Mouse (Mus musculus): ENCODE measurements around the gene Hspa1l. TPM values are rescaled to one million over a fixed set of nuclear protein-coding genes. Genes with fewer than 3 reads are reported as not detected.
"Not testable (repeated sequence)": the region's sequence is repeated elsewhere in the genome, so short reads cannot be mapped to it uniquely, and the experiment has no call there.

Gene Hspa1l
- 0.33 and 0.58 TPM in 2 replicates for polyA plus RNA-seq (2012; rRNA removed)

- peak within 1 kb of the TSS; percentile 32 for H3K4me3 ChIP-seq (ENCODE audit: insufficient read depth, low read depth, low read length)
- H3K27me3 ChIP-seq (replicated peaks; ENCODE audit: control insufficient read depth, insufficient read depth, low read length); H3K36me3 ChIP-seq (ENCODE audit: control insufficient read depth, insufficient read depth, low read length); H3K4me1 ChIP-seq (ENCODE audit: control insufficient read depth, insufficient read depth, low read length): not testable (repeated sequence)
- peak; percentile 97 for DNase-seq
- peak; percentile 82 for TF ChIP-seq POLR2A (IDR thresholded peaks at IDR 0.05; ENCODE audit: low read depth, low read length)
- WGBS = under 1% methylated on average over 33 of the region's 33 CpGs
- H3K27ac ChIP-seq (ENCODE audit: insufficient read depth, low read depth, low read length) = peak within 1 kb of the TSS; percentile 74
Observed at GRCm38 (mm10) chr17:34972069-34972749, at the start of gene Hspa1l, which contains the start of gene Hspa1a. Gene Hspa1l (plus strand): TSS chr17:34972703. Gene Hspa1a (minus strand): TSS chr17:34972156.

DNA sequence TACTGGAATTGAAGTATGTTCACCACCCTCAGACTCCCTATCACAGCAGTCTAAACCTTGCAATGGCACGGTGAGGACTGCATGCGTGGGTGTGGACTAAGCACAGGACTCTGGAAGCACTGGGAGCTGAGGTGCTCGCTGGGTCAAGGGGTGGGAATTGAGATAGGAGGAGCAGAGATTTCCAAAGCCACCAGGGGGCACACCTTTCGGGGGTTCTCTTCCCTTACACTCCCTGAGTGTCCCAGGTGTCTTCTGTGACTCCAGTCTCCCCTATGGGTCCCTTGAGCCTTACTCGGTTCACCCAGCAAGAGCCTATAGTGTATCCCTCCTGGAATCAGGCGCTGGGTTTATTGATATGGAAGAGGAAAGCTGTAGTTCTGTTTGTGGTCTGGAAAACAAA lies 49.6 kb upstream of the Hspa1l start:
- Histone ChIP-seq H3K27me3 (replicated peaks; ENCODE audit: control insufficient read depth, insufficient read depth, low read length) (no peaks in the 10 kb centered on the region), H3K4me1 (ENCODE audit: control insufficient read depth, insufficient read depth, low read length) (no peaks in the 10 kb centered on the region), H3K4me3 (ENCODE audit: insufficient read depth, low read depth, low read length) (no peak overlapping the region), H3K27ac (ENCODE audit: insufficient read depth, low read depth, low read length) (no peak overlapping the region), H3K36me3 (ENCODE audit: control insufficient read depth, insufficient read depth, low read length) (no peaks in the 10 kb centered on the region; the same call in 1 of the 2 replicates)
- TF ChIP-seq CTCF (conservative IDR thresholded peaks at IDR 0.05; ENCODE audit: insufficient read depth, insufficient read length, low read depth, low read length) (peak; percentile 29), POLR2A (IDR thresholded peaks at IDR 0.05; ENCODE audit: low read depth, low read length) (no peak)
- DNase-seq = no peak
- WGBS = 56% methylated on average over 6 of the region's 6 CpGs

DNA sequence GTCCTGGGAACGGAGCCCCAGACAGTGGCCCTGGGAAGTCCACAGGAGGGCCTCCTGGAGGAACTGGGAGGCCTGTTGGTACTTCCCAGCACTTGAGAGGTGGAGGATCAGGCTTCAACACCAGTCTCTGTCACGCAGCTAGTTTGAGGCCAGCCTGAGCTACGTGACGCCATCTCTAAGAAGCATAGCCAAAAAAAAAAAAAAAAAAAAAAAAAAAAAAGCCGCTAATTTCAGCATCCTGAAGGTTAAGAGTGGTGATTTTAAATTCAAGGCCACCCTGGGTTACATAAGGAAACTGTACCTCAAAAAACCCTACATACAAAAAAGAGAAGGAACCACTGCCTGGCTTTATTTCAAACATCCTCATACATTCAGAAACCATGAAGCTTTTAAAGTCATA lies 48.2 kb upstream of the Hspa1l start:
- no peaks in the 10 kb centered on the region for H3K4me1 ChIP-seq (ENCODE audit: control insufficient read depth, insufficient read depth, low read length)
- no peak overlapping the region for H3K27ac ChIP-seq (ENCODE audit: insufficient read depth, low read depth, low read length)
- DNase-seq = no peak
- H3K36me3 ChIP-seq (ENCODE audit: control insufficient read depth, insufficient read depth, low read length) = no peaks in the 10 kb centered on the region; the same call in 1 of the 2 replicates
- H3K4me3 ChIP-seq (ENCODE audit: insufficient read depth, low read depth, low read length) = no peak overlapping the region
- TF ChIP-seq POLR2A (IDR thresholded peaks at IDR 0.05; ENCODE audit: low read depth, low read length) = no peak
- TF ChIP-seq CTCF (conservative IDR thresholded peaks at IDR 0.05; ENCODE audit: insufficient read depth, insufficient read length, low read depth, low read length) = no peak
- 85% methylated on average over 5 of the region's 5 CpGs for WGBS
- no peaks in the 10 kb centered on the region for H3K27me3 ChIP-seq (replicated peaks; ENCODE audit: control insufficient read depth, insufficient read depth, low read length)

DNA sequence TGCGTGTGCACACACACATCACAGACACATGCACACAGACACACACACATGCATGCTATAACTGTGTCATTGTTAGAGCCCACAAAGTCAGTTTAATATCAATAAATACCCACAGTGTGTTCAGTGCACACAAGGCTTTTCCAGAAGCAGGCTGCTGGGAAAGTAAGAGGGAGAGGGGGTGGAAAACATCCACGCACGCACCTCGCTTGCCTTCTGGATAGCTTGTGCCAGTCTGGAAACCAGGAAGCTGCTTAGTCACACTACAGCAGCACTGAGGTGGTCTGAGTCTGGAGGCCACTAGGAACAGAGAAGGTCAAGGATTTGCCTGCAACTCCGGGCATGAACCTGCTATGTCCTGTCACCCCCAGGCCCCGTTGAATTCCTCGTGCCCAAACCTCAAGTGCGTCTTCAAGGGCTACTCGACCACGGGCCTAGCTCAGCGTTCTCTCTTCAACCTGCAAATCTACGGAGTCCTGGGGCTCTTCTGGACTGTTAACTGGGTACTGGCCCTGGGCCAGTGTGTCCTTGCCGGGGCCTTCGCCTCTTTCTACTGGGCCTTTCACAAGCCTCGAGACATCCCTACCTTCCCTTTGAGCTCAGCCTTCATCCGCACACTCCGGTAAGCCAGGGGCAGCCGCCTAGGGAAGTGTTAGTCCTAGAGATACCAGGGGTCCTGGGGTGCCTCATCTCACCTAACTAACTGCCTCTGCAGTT lies 45.0 kb upstream of the Hspa1l start:
- no peak for TF ChIP-seq POLR2A (IDR thresholded peaks at IDR 0.05; ENCODE audit: low read depth, low read length)
- no peak for TF ChIP-seq CTCF (conservative IDR thresholded peaks at IDR 0.05; ENCODE audit: insufficient read depth, insufficient read length, low read depth, low read length)
- 85% methylated on average over 18 of the region's 18 CpGs for WGBS
- H3K4me1 ChIP-seq (ENCODE audit: control insufficient read depth, insufficient read depth, low read length) = no peaks in the 10 kb centered on the region
- no peak overlapping the region for H3K4me3 ChIP-seq (ENCODE audit: insufficient read depth, low read depth, low read length)
- H3K36me3 ChIP-seq (ENCODE audit: control insufficient read depth, insufficient read depth, low read length) = no peaks in the 10 kb centered on the region; the same call in 1 of the 2 replicates
- H3K27me3 ChIP-seq (replicated peaks; ENCODE audit: control insufficient read depth, insufficient read depth, low read length) = no peaks in the 10 kb centered on the region
- H3K27ac ChIP-seq (ENCODE audit: insufficient read depth, low read depth, low read length) = no peak overlapping the region
- DNase-seq = no peak

- no peak for TF ChIP-seq POLR2A (IDR thresholded peaks at IDR 0.05; ENCODE audit: low read depth, low read length)
- no peak for TF ChIP-seq CTCF (conservative IDR thresholded peaks at IDR 0.05; ENCODE audit: insufficient read depth, insufficient read length, low read depth, low read length)
- H3K27me3 ChIP-seq (replicated peaks; ENCODE audit: control insufficient read depth, insufficient read depth, low read length) = no peaks in the 10 kb centered on the region
- H3K36me3 ChIP-seq (ENCODE audit: control insufficient read depth, insufficient read depth, low read length) = peaks cover 1% of the 10 kb centered on the region; the same call in 1 of the 2 replicates
- H3K4me3 ChIP-seq (ENCODE audit: insufficient read depth, low read depth, low read length) = no peak overlapping the region
- no peak overlapping the region for H3K27ac ChIP-seq (ENCODE audit: insufficient read depth, low read depth, low read length)
- no peak for DNase-seq
- H3K4me1 ChIP-seq (ENCODE audit: control insufficient read depth, insufficient read depth, low read length) = no peaks in the 10 kb centered on the region
- WGBS = 61% methylated on average over 4 of the region's 4 CpGs
Observed at GRCm38 (mm10) chr17:34928841-34929240, 43.7 kb upstream of the Hspa1l start.

- Histone ChIP-seq H3K36me3 (ENCODE audit: control insufficient read depth, insufficient read depth, low read length) (peaks cover 6% of the 10 kb centered on the region; the same call in 1 of the 2 replicates), H3K4me1 (ENCODE audit: control insufficient read depth, insufficient read depth, low read length) (no peaks in the 10 kb centered on the region), H3K27ac (ENCODE audit: insufficient read depth, low read depth, low read length) (peak within 1 kb of the TSS; percentile 78), H3K4me3 (ENCODE audit: insufficient read depth, low read depth, low read length) (peak within 1 kb of the TSS; percentile 67), H3K27me3 (replicated peaks; ENCODE audit: control insufficient read depth, insufficient read depth, low read length) (no peaks in the 10 kb centered on the region)
- peak; percentile 87 for TF ChIP-seq POLR2A (IDR thresholded peaks at IDR 0.05; ENCODE audit: low read depth, low read length)
- TF ChIP-seq CTCF (conservative IDR thresholded peaks at IDR 0.05; ENCODE audit: insufficient read depth, insufficient read length, low read depth, low read length) = peak; percentile 73
- peak; percentile 100 for DNase-seq
- under 1% methylated on average over 38 of the region's 38 CpGs for WGBS
Observed at GRCm38 (mm10) chr17:34931061-34931734, 41.3 kb upstream of the Hspa1l start, which contains the start of gene Neu1. Gene Neu1 (plus strand): TSS chr17:34931253.

- Histone ChIP-seq H3K36me3 (ENCODE audit: control insufficient read depth, insufficient read depth, low read length) (peaks cover 6% of the 10 kb centered on the region; the same call in 1 of the 2 replicates), H3K27me3 (replicated peaks; ENCODE audit: control insufficient read depth, insufficient read depth, low read length) (no peaks in the 10 kb centered on the region), H3K4me1 (ENCODE audit: control insufficient read depth, insufficient read depth, low read length) (no peaks in the 10 kb centered on the region; the same call in 1 of the 2 replicates), H3K27ac (ENCODE audit: insufficient read depth, low read depth, low read length) (peak overlapping the region; percentile 78), H3K4me3 (ENCODE audit: insufficient read depth, low read depth, low read length) (peak overlapping the region; percentile 67)
- DNase-seq = peak; percentile 56
- 11% methylated on average over 14 of the region's 14 CpGs for WGBS
- TF ChIP-seq POLR2A (IDR thresholded peaks at IDR 0.05; ENCODE audit: low read depth, low read length) = no peak
- no peak for TF ChIP-seq CTCF (conservative IDR thresholded peaks at IDR 0.05; ENCODE audit: insufficient read depth, insufficient read length, low read depth, low read length)
Observed at GRCm38 (mm10) chr17:34931735-34932098, 40.8 kb upstream of the Hspa1l start.

All from kidney, adult 2 months (tissue).